Mouse (Mus musculus) liver, embryonic 14.5 days (tissue): Measurements from ENCODE around the gene Itgb3.

ENCODE experiments used
- CTCF ChIP-seq: IDR thresholded peaks from 2 replicates; pipeline ENCODE4 v1.5.1; 2016; ENCODE audit warnings: antibody characterized with exemption, low read depth, control low read depth
- EP300 ChIP-seq: IDR thresholded peaks from 2 replicates; pipeline ENCODE4 v1.6.1; 2016; ENCODE audit warnings: antibody characterized with exemption, low read depth

DNA sequence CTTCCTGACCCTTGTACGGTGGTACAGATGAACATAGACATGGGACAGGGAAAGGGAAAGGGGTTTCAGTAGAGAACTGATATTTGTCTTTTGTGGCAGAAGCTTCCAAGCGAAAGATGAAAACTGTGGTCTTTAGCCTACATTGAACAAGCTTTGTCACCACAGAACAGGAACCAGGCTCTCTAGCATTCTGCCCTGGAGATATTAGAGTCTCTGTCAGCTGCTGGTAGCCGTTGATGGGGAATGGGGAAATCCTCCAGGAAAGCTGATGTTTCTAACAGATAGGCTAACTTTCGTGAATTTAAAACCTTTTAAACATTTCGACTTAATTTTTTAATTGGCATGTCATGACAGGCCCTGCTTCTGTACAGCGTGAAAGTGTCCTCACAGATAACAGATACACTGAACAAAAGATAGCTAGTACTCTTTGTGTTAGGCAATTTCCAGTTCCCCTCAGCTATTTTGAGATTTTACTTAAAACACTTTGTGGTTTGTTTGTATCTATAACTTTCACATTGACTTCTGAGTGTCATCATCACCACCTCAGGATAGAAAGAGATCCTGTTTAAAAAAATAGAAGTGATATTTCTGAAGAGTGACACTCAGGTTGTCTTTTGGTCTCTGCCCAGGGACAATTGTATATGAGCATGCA is 1.4 kb downstream of the Itgb3 start:
- no peak for TF ChIP-seq CTCF
- TF ChIP-seq EP300, result no peak
